Mouse (Mus musculus) testis, adult 2 months (tissue): ENCODE results near the gene Itga11.

Experiments
- CTCF ChIP-seq: fragments of 200-500 bp; IDR thresholded peaks from 2 replicates; pipeline ENCODE4 v1.5.1; 2012; ENCODE audit warnings: low read depth, mild to moderate bottlenecking, inconsistent platforms, low read length, moderate library complexity; ENCODE audit not compliant: control insufficient read depth, insufficient read depth, insufficient replicate concordance
- POLR2A ChIP-seq: fragments of 200-500 bp; IDR thresholded peaks from 2 replicates; pipeline ENCODE4 v1.6.1; 2012; ENCODE audit warnings: low read depth, mild to moderate bottlenecking, inconsistent platforms, low read length, moderate library complexity; ENCODE audit not compliant: control insufficient read depth

DNA sequence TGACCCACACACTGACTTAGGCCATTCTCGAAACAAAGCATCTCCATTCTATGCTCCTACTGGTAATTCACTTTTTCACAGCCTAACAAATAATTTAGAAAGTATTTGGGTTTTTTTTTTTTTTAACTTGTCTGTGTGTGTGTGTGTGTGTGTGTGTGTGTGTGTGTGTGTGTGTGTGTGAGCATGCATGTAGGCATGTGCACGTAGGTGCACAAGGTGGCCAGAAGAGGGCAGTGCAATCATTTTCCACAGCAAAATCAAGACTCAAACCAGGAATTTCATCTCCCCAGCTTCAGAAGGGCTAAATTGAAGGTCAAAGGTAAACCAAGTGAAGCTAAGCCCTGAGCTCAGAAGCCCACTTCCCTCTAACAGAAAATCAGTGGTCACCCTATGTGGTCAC lies 106.6 kb downstream of the Itga11 start:
- TF ChIP-seq CTCF = no peak; the same call in 1 of the 2 replicates
- TF ChIP-seq POLR2A = no peak
